Mouse (Mus musculus): ENCODE results near the gene Ano2.

Gene Ano2

DNA sequence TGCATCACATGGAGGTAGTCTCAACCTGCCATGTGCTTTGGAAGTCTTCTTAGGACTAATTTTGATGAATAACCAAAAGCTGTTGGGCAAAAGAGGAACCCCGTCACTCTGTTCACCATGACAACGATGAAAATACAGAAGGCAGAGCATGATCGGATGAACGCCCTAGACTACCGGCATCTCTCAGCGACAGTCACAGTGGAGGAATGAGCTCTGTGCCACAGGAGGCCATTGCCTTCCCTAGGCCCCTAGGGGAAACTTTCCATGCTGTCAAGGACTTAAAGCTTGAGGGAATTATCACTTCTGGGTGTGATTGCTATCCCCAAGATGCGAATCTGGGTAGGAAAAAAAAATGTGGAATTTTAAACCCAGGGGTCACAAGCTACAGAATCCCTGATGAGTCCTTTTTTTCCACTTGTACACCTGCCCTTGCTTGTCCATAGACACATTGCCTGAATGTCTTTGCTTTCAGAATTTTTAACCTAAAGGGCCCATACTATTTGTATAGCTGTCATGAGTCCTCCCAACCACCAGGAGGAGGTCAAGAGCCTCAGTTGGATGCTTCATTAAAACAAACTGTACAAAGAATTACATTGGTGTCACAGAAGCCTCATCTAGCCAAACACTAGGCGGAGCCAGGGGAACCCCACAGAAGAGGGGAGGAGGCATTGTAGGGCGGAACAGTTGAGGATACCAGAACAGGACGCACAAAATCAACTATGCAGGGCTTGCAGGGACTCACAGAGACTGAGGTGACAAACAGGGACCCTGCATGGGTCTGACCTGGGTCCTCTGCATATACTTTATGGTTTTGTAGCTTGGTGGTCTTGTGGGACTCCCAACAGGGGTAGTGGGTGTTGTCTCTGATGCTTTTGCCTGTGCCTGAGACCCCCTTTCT is 53.2 kb downstream of the Ano2 start:
- DNase-seq, result no peak

- DNase-seq, result no peak
Observed at GRCm38 (mm10) chr6:125747322-125747930, 57.2 kb downstream of the Ano2 start.

DNA sequence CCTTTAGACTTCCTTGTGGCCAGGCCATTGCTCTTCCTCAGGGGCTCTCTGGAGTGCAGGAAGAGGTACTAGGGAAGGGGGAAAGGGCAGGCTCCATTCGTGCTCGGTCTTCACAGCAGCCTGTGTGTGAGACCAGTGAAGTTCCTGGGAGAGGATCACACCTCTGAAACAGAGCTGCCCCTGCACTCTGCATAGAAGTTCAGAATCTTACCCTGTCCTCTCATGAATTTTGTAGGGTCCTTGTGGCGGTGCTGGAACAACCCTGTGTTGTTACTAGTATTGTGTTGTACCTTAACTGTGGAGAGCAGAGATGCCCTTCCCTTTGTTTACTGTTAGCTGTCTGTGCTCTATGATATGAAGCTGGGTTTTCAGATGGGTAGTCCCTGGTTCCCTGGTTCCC is 58.4 kb downstream of the Ano2 start:
- DNase-seq, result no peak

DNA sequence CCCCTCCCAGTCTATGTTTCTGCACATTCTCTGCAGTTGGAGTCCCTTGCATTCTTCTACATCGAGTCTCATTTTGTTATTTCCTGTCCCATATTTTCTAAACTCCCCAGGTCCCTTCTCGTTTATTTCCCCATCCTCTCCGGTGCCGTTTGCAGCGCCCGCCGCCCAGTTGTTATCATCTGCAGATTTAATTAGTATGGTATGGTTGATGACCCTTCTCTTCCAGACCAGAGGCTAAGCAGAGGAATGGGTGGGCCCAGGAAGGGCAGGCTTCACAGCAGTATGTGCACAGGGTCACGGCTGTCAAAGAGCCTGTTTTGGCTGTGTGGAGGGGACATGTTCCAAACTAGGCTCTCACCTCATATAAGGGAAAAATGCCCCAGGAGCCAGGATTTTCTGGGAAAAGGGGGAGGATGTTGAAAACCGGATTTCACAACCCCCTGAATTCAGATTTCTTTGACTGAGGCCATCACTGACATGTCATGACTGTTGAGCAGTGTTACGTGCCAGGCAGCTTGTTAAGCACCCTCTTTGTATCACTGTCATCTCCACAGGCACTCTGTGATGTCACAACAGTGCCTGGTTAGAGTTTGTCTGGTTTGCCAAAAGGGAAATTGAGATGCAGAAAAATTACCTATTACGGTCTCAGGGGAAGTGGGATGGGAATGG is 72.8 kb downstream of the Ano2 start:
- DNase-seq, result no peak

DNA sequence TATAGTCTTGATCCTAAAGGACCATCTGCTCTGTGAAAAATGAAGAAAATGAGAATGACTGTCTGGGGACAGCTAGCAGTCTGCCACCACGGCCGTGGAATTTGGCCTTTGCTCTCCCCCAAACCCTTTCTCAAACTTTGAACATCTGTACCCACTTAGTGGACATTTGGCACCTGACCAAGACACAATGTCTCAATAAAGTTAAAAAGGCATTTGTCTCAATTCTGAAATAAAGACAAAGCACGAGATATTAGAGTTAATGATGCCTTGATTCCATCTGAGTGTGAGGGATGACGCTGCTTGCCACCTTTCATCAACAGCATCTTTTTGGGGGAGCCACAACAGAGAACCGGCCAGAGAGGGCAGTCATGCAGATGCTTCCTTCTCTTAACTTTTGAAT is 83.0 kb downstream of the Ano2 start:
- DNase-seq, result no peak

- DNase-seq, result no peak
Observed at GRCm38 (mm10) chr6:125776291-125776690, 86.1 kb downstream of the Ano2 start.

DNA sequence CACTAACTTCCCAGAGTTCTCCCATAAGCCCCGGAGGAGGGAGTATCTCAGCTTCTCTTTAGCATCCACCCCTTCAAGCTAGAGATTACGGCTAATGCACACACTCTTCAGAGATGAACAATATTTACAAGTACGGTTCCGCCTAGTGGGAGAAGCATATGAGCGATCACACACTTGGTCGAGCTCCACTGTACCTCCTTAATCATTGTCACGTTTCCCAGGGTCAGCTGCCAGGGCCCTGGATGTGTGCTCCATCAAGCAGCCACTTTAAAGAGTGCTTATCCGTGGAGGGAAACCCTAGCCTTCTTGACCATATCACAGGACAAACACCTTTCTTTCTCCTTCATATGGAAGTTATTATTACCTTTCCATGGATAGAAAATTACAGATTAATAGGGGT is 112.7 kb downstream of the Ano2 start:
- DNase-seq, result no peak

- DNase-seq, result no peak
Observed at GRCm38 (mm10) chr6:125803364-125804011, 113.3 kb downstream of the Ano2 start.

DNA sequence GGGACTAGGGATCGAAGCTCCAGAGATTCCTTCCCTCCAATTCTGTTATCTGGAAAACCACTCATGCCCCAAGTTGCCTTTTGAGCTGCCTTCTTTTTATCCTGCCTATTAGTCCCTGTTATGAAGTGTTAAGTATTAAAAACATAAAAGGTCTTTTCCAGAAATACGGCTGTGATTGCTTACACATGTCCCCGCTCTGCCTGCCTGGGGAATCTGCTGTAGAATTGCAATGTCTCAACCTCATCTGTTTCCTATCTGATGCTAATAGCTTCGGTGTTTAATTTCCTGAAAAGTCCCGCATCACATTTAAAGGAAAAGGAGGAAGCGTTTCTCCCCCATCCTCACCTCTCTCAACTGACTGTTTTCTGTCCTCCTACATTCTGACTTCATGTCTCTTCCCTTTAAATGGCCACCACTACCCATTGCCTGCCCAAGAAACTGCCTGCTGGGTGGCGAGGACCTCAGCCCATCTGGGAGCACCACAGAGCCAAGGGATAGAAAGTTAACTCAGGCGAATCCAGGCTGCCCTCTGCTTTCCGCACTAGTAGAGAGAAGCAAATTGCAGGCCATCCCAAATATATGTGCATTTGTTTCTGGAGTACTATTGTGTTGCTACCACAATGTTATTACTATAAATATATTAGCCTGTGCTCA is 118.9 kb downstream of the Ano2 start:
- no peak for DNase-seq

DNA sequence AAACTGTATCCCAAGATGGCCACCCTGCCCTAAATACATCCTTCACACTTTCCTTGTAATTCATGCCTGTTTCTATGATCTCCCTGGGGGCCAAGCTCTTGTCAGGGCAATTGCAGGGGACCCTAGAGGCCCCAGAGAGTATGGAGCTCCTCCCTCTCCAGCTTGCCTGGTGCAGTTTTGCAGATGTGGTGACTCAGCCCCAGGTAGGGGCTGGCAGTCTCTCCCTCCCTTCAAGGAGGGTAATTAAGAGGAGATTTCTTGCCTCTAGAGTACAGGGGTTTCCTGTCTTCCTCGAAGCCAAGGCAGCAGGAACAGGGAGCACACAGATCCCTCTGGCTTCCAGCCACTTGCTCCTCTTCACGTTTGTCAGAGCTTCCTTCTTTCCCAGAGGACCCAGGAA is 121.2 kb downstream of the Ano2 start:
- DNase-seq, result no peak

DNA sequence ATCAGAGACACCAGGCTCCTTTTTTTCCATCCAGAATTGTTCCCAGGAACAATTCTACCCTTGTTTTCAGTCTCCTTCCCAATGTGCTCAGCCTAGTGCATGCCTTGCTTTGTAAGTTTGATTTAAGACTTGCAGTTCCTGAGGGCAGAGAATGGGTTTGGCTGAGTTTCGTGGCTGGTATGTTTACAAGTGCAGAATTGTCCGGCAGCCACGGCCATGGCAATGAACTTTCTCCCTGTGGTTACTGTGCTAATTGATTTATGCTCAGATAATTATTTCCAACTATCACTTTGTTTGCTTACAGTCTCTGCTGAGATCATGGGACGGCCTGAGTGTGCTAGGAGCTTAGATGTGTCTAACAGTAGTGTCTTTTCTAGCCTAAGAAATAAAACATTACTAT is 147.9 kb downstream of the Ano2 start:
- no peak for DNase-seq

GRCm38 (mm10) chr6:125841284-125841683 is 151.1 kb downstream of the Ano2 start:
- DNase-seq, result no peak

- DNase-seq, result no peak
Observed at GRCm38 (mm10) chr6:125851196-125851595, 161.0 kb downstream of the Ano2 start.

DNA sequence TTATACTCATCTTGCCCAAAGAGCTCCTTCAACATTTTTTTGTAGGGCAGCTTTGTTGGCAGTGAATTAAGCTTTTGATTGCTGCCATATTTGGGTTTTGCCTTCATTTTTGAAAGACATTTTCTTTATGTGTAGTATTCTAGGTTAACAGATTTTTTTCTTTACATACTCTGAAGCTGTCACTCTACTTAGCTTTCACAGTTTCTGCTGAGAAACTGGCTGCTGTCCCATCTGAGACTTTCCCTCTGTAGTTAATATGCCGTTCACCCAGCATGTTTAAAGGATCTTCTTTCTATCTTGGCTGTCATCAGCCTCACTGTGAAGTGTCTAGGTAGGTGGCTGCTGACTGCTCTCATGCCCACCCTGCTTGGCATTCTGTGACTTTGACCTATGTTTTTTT is 168.1 kb downstream of the Ano2 start:
- no peak for DNase-seq

DNA sequence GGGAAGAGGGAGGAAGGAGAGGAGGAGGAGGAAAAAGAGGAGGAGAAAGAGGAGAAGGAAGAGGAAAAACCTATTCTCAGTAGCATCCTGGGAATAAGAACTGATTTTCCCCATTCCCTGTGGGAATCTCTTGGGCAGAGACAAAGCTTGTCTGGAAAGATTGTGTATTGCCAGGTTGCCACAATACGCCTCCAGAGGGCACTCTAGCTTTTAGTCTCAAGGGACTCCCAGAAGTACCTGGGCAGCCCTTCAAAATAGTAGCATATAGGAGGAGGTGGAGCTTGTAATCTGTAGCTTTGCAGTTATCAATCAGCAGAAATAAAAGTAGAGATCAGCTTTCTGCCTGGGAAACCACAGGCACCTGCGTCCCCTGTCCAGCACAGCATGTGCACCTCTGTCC is 178.3 kb downstream of the Ano2 start:
- peak; percentile 54 to 55 for DNase-seq

GRCm38 (mm10) chr6:125871482-125871881 is 181.3 kb downstream of the Ano2 start:
- no peak for DNase-seq

GRCm38 (mm10) chr6:125874742-125875141 is 184.5 kb downstream of the Ano2 start:
- no peak for DNase-seq

DNA sequence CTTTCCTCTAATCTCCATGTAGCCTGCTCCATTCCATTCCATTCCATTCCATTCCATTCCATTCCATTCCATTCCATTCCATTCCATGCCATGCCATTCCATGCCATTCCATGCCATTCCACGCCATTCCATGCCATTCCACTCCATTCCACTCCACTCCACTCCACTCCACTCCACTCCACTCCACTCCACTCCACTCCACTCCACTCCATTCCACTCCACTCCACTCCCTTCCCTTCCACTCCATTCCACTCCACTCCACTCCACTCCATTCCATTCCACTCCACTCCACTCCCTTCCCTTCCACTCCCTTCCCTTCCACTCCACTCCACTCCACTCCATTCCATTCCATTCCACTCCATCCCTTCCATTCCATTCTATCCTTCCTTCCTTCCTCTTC is 186.7 kb downstream of the Ano2 start:
- no peak for DNase-seq

DNA sequence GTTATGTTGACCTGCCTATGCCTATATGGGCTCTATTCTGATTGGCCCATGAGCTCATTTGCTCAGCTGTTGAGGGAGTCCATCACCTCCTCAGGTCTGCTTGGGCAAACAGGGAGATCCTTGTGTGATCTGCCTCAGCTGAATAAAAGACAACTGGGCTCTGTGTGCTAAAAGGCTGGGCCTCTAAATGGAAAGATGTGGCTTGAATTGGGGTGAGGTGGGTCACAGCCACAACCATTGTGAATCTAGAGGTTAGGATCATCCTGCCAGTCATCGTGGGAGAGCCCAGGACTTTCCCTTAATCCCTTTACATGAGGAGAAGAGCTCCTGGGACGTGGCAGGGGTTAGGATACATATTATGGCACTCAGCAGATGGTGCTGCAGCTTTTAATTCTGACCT is 188.5 kb downstream of the Ano2 start:
- DNase-seq, result no peak

GRCm38 (mm10) chr6:125879306-125879705 is 189.1 kb downstream of the Ano2 start:
- no peak for DNase-seq

- DNase-seq, result no peak
Observed at GRCm38 (mm10) chr6:125888596-125888995, 198.4 kb downstream of the Ano2 start.

DNA sequence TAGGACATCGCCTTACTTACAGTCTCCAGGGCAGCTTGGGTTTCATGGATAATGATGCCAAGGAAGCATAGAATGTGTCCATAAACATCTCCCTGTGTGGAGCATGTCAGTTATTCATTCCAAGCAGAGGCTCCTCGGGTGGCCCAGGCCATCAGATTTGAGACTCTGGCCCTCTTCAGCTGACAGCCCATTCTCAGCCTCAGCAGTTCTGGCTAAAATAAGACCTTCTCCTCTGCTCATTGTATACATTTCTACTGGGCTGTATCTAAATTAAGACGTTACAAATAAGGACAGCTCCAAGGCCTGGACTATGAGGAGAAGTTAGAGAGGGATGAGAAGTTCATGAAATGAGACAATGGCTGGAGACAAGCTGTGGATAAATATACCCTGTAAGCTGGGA is 204.1 kb downstream of the Ano2 start:
- DNase-seq, result no peak

DNA sequence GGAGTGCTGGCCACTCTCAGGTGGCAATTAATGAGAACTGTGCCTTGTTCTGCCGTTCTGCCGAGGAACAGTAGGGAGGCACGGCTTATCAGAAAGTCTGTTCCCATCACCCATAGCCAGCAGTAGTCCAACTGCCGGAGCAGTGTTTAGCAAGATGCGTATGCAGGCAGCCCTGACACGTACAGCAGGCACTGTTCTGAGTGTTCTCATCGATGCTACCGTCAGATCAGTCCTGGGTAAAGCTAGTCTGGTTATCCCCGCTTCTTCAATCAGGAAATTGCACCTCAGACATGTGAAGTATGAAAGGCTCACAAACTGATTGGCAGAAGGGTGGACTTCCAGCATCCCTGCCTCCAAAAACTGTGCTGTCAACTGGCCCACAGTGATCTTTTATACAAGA is 224.2 kb downstream of the Ano2 start:
- no peak for DNase-seq
